Mouse (Mus musculus): ENCODE results near the gene Ptpro. TPM values are rescaled to one million over a fixed set of nuclear protein-coding genes. Genes with fewer than 3 reads are reported as not detected.

Gene Ptpro
- polyA plus RNA-seq, 1 experiment from 2014 or later, result 3.3 TPM

- no peak for ATAC-seq (ENCODE audit: insufficient read depth, low FRiP score)
- Histone ChIP-seq H3K27me3 (ENCODE audit: control insufficient read depth, insufficient read depth, low read length) (no peaks in the 10 kb centered on the region), H3K9me3 (replicated peaks; ENCODE audit: control insufficient read depth, low read length) (no peaks in the 10 kb centered on the region), H3K9ac (ENCODE audit: low read length) (no peak overlapping the region), H3K27ac (ENCODE audit: low read length) (no peak overlapping the region), H3K4me1 (ENCODE audit: control insufficient read depth, insufficient read depth, low read length) (peaks cover 8% of the 10 kb centered on the region; the same call in 1 of the 2 replicates), H3K4me2 (ENCODE audit: low read depth, low read length) (no peak overlapping the region), H3K36me3 (ENCODE audit: control insufficient read depth, insufficient read depth, low read length) (no peaks in the 10 kb centered on the region), H3K4me3 (replicated peaks; ENCODE audit: low read length) (no peak overlapping the region)
- 73% methylated on average over 6 of the region's 6 CpGs for WGBS
Observed at GRCm38 (mm10) chr6:137317509-137317908, 65.4 kb downstream of the Ptpro start.

GRCm38 (mm10) chr6:137318242-137318861 lies 66.2 kb downstream of the Ptpro start:
- Histone ChIP-seq H3K4me3 (replicated peaks; ENCODE audit: low read length) (no peak overlapping the region), H3K27ac (ENCODE audit: low read length) (no peak overlapping the region), H3K9ac (ENCODE audit: low read length) (no peak overlapping the region), H3K4me2 (ENCODE audit: low read depth, low read length) (no peak overlapping the region), H3K9me3 (replicated peaks; ENCODE audit: control insufficient read depth, low read length) (no peaks in the 10 kb centered on the region), H3K36me3 (ENCODE audit: control insufficient read depth, insufficient read depth, low read length) (no peaks in the 10 kb centered on the region), H3K27me3 (ENCODE audit: control insufficient read depth, insufficient read depth, low read length) (no peaks in the 10 kb centered on the region), H3K4me1 (ENCODE audit: control insufficient read depth, insufficient read depth, low read length) (peaks cover 8% of the 10 kb centered on the region; the same call in 1 of the 2 replicates)
- WGBS, result 80% methylated on average over 12 of the region's 12 CpGs
- ATAC-seq (ENCODE audit: insufficient read depth, low FRiP score), result no peak

- WGBS, result 25% methylated on average over 1 of the region's 1 CpGs
- H3K9me3 ChIP-seq (replicated peaks; ENCODE audit: control insufficient read depth, low read length), result no peaks in the 10 kb centered on the region
- no peaks in the 10 kb centered on the region for H3K27me3 ChIP-seq (ENCODE audit: control insufficient read depth, insufficient read depth, low read length)
- ATAC-seq (ENCODE audit: insufficient read depth, low FRiP score), result no peak
- H3K27ac ChIP-seq (ENCODE audit: low read length), result no peak overlapping the region
- peaks cover 8% of the 10 kb centered on the region; the same call in 1 of the 2 replicates for H3K4me1 ChIP-seq (ENCODE audit: control insufficient read depth, insufficient read depth, low read length)
- H3K36me3 ChIP-seq (ENCODE audit: control insufficient read depth, insufficient read depth, low read length), result no peaks in the 10 kb centered on the region
- H3K4me2 ChIP-seq (ENCODE audit: low read depth, low read length), result no peak overlapping the region
- H3K9ac ChIP-seq (ENCODE audit: low read length), result no peak overlapping the region
- H3K4me3 ChIP-seq (replicated peaks; ENCODE audit: low read length), result no peak overlapping the region
Observed at GRCm38 (mm10) chr6:137319658-137320057, 67.5 kb downstream of the Ptpro start.

- peaks cover 4% of the 10 kb centered on the region; the same call in 1 of the 2 replicates for H3K4me1 ChIP-seq (ENCODE audit: control insufficient read depth, insufficient read depth, low read length)
- 47% methylated on average over 9 of the region's 9 CpGs for WGBS
- no peak overlapping the region for H3K27ac ChIP-seq (ENCODE audit: low read length)
- peak; percentile 58; the same call in 1 of the 2 replicates for ATAC-seq (ENCODE audit: insufficient read depth, low FRiP score)
- H3K4me3 ChIP-seq (replicated peaks; ENCODE audit: low read length), result no peak overlapping the region
- H3K9me3 ChIP-seq (replicated peaks; ENCODE audit: control insufficient read depth, low read length), result no peaks in the 10 kb centered on the region
- H3K27me3 ChIP-seq (ENCODE audit: control insufficient read depth, insufficient read depth, low read length), result no peaks in the 10 kb centered on the region
- H3K9ac ChIP-seq (ENCODE audit: low read length), result no peak overlapping the region
- H3K36me3 ChIP-seq (ENCODE audit: control insufficient read depth, insufficient read depth, low read length), result no peaks in the 10 kb centered on the region
- H3K4me2 ChIP-seq (ENCODE audit: low read depth, low read length), result no peak overlapping the region
Observed at GRCm38 (mm10) chr6:137327718-137328117, 75.6 kb downstream of the Ptpro start.

GRCm38 (mm10) chr6:137328228-137328627 lies 76.1 kb downstream of the Ptpro start:
- Histone ChIP-seq H3K9me3 (replicated peaks; ENCODE audit: control insufficient read depth, low read length) (no peaks in the 10 kb centered on the region), H3K4me1 (ENCODE audit: control insufficient read depth, insufficient read depth, low read length) (peaks cover 4% of the 10 kb centered on the region; the same call in 1 of the 2 replicates), H3K27me3 (ENCODE audit: control insufficient read depth, insufficient read depth, low read length) (no peaks in the 10 kb centered on the region), H3K9ac (ENCODE audit: low read length) (no peak overlapping the region), H3K27ac (ENCODE audit: low read length) (no peak overlapping the region; the same call in 1 of the 2 replicates), H3K4me3 (replicated peaks; ENCODE audit: low read length) (no peak overlapping the region), H3K4me2 (ENCODE audit: low read depth, low read length) (no peak overlapping the region), H3K36me3 (ENCODE audit: control insufficient read depth, insufficient read depth, low read length) (no peaks in the 10 kb centered on the region)
- WGBS, result 64% methylated on average over 4 of the region's 4 CpGs
- ATAC-seq (ENCODE audit: insufficient read depth, low FRiP score), result no peak

GRCm38 (mm10) chr6:137330782-137331181 lies 78.7 kb downstream of the Ptpro start:
- WGBS, result 72% methylated on average over 5 of the region's 5 CpGs
- Histone ChIP-seq H3K4me2 (ENCODE audit: low read depth, low read length) (no peak overlapping the region), H3K4me3 (replicated peaks; ENCODE audit: low read length) (no peak overlapping the region), H3K9me3 (replicated peaks; ENCODE audit: control insufficient read depth, low read length) (no peaks in the 10 kb centered on the region), H3K4me1 (ENCODE audit: control insufficient read depth, insufficient read depth, low read length) (peaks cover 4% of the 10 kb centered on the region; the same call in 1 of the 2 replicates), H3K36me3 (ENCODE audit: control insufficient read depth, insufficient read depth, low read length) (no peaks in the 10 kb centered on the region), H3K27ac (ENCODE audit: low read length) (no peak overlapping the region), H3K27me3 (ENCODE audit: control insufficient read depth, insufficient read depth, low read length) (no peaks in the 10 kb centered on the region), H3K9ac (ENCODE audit: low read length) (no peak overlapping the region)
- no peak for ATAC-seq (ENCODE audit: insufficient read depth, low FRiP score)

GRCm38 (mm10) chr6:137331826-137332225 lies 79.7 kb downstream of the Ptpro start:
- H3K4me3 ChIP-seq (replicated peaks; ENCODE audit: low read length), result no peak overlapping the region
- WGBS, result 62% methylated on average over 3 of the region's 3 CpGs
- no peak for ATAC-seq (ENCODE audit: insufficient read depth, low FRiP score)
- no peak overlapping the region for H3K4me2 ChIP-seq (ENCODE audit: low read depth, low read length)
- no peaks in the 10 kb centered on the region for H3K27me3 ChIP-seq (ENCODE audit: control insufficient read depth, insufficient read depth, low read length)
- no peaks in the 10 kb centered on the region for H3K9me3 ChIP-seq (replicated peaks; ENCODE audit: control insufficient read depth, low read length)
- H3K9ac ChIP-seq (ENCODE audit: low read length), result no peak overlapping the region
- H3K4me1 ChIP-seq (ENCODE audit: control insufficient read depth, insufficient read depth, low read length), result peaks cover 4% of the 10 kb centered on the region; the same call in 1 of the 2 replicates
- H3K27ac ChIP-seq (ENCODE audit: low read length), result no peak overlapping the region
- no peaks in the 10 kb centered on the region for H3K36me3 ChIP-seq (ENCODE audit: control insufficient read depth, insufficient read depth, low read length)

GRCm38 (mm10) chr6:137339071-137339470 lies 87.0 kb downstream of the Ptpro start:
- Histone ChIP-seq H3K9me3 (replicated peaks; ENCODE audit: control insufficient read depth, low read length) (no peaks in the 10 kb centered on the region), H3K36me3 (ENCODE audit: control insufficient read depth, insufficient read depth, low read length) (no peaks in the 10 kb centered on the region), H3K27me3 (ENCODE audit: control insufficient read depth, insufficient read depth, low read length) (no peaks in the 10 kb centered on the region), H3K4me3 (replicated peaks; ENCODE audit: low read length) (no peak overlapping the region), H3K4me1 (ENCODE audit: control insufficient read depth, insufficient read depth, low read length) (no peaks in the 10 kb centered on the region), H3K4me2 (ENCODE audit: low read depth, low read length) (no peak overlapping the region), H3K9ac (ENCODE audit: low read length) (no peak overlapping the region), H3K27ac (ENCODE audit: low read length) (no peak overlapping the region)
- WGBS, result 34% methylated on average over 4 of the region's 4 CpGs
- ATAC-seq (ENCODE audit: insufficient read depth, low FRiP score), result no peak

GRCm38 (mm10) chr6:137343688-137344441 lies 91.7 kb downstream of the Ptpro start:
- Histone ChIP-seq H3K4me3 (replicated peaks; ENCODE audit: low read length) (no peak overlapping the region), H3K36me3 (ENCODE audit: control insufficient read depth, insufficient read depth, low read length) (no peaks in the 10 kb centered on the region), H3K9me3 (replicated peaks; ENCODE audit: control insufficient read depth, low read length) (no peaks in the 10 kb centered on the region), H3K4me1 (ENCODE audit: control insufficient read depth, insufficient read depth, low read length) (no peaks in the 10 kb centered on the region), H3K9ac (ENCODE audit: low read length) (no peak overlapping the region), H3K27me3 (ENCODE audit: control insufficient read depth, insufficient read depth, low read length) (no peaks in the 10 kb centered on the region), H3K27ac (ENCODE audit: low read length) (no peak overlapping the region), H3K4me2 (ENCODE audit: low read depth, low read length) (no peak overlapping the region)
- peak; percentile 76 for ATAC-seq (ENCODE audit: insufficient read depth, low FRiP score)
- 40% methylated on average over 5 of the region's 5 CpGs for WGBS

Measured in stomach, embryonic 16.5 days (tissue).